Mouse (Mus musculus): Measurements from ENCODE around the gene Hs3st3b1. TPM values are rescaled to one million over a fixed set of nuclear protein-coding genes. Genes with fewer than 3 reads are reported as not detected.

Gene Hs3st3b1
- total RNA-seq (2023; ENCODE audit: inconsistent age): 9.8 to 13.3 TPM (median 12.2 TPM) in 4 replicates

GRCm38 (mm10) chr11:63922091-63922621 is at the start of gene Hs3st3b1:
Gene Hs3st3b1, minus strand, starts transcription at chr11:63922290.

Other genes with a start within 250 kb of the Hs3st3b1 start
- 13.1 to 23.8 TPM (median 19.6 TPM) in 4 replicates for gene Cox10, start 157.2 kb upstream of the Hs3st3b1 start, total RNA-seq (2023; ENCODE audit: inconsistent age)

Measured in B cell, adult (primary cell).